Mouse (Mus musculus): ENCODE data around the gene Tmem168.

Tmem168 gene

GRCm38 (mm10) chr6:13607621-13608493 lies at the start of gene Tmem168:
TSS of gene Tmem168 (minus strand) at chr6:13608100.
- peak; percentile 84 for DNase-seq (ENCODE audit: low read depth, low spot score)

GRCm38 (mm10) chr6:13654081-13654480 lies 46.2 kb upstream of the Tmem168 start:
- no peak for DNase-seq (ENCODE audit: low read depth, low spot score)

GRCm38 (mm10) chr6:13652284-13652683 lies 44.4 kb upstream of the Tmem168 start:
- DNase-seq (ENCODE audit: low read depth, low spot score): no peak

GRCm38 (mm10) chr6:13650854-13651253 lies 43.0 kb upstream of the Tmem168 start:
- DNase-seq (ENCODE audit: low read depth, low spot score): no peak

- no peak for DNase-seq (ENCODE audit: low read depth, low spot score)
Measured at GRCm38 (mm10) chr6:13648305-13648704, 40.4 kb upstream of the Tmem168 start.

- peak; percentile 11 for DNase-seq (ENCODE audit: low read depth, low spot score)
Measured at GRCm38 (mm10) chr6:13636582-13636989, 28.7 kb upstream of the Tmem168 start.

- no peak for DNase-seq (ENCODE audit: low read depth, low spot score)
Measured at GRCm38 (mm10) chr6:13632571-13632970, 24.7 kb upstream of the Tmem168 start.

- DNase-seq (ENCODE audit: low read depth, low spot score): no peak
Measured at GRCm38 (mm10) chr6:13630607-13631006, 22.7 kb upstream of the Tmem168 start.

GRCm38 (mm10) chr6:13619618-13620017 lies 11.7 kb upstream of the Tmem168 start:
- DNase-seq (ENCODE audit: low read depth, low spot score): no peak

GRCm38 (mm10) chr6:13617110-13617509 lies 9.2 kb upstream of the Tmem168 start:
- no peak for DNase-seq (ENCODE audit: low read depth, low spot score)

GRCm38 (mm10) chr6:13614568-13614967 lies 6.7 kb upstream of the Tmem168 start:
- DNase-seq (ENCODE audit: low read depth, low spot score): no peak

- DNase-seq (ENCODE audit: low read depth, low spot score): no peak
Measured at GRCm38 (mm10) chr6:13613671-13614070, 5.8 kb upstream of the Tmem168 start.

- peak; percentile 16 for DNase-seq (ENCODE audit: low read depth, low spot score)
Measured at GRCm38 (mm10) chr6:13610869-13611268, 3.0 kb upstream of the Tmem168 start.

GRCm38 (mm10) chr6:13609353-13610140 lies 1.6 kb upstream of the Tmem168 start:
- no peak for DNase-seq (ENCODE audit: low read depth, low spot score)

- no peak for DNase-seq (ENCODE audit: low read depth, low spot score)
Measured at GRCm38 (mm10) chr6:13606921-13607620, 829 bp downstream of the Tmem168 start.

GRCm38 (mm10) chr6:13606394-13606793 lies 1.5 kb downstream of the Tmem168 start:
- no peak for DNase-seq (ENCODE audit: low read depth, low spot score)

- DNase-seq (ENCODE audit: low read depth, low spot score): no peak
Measured at GRCm38 (mm10) chr6:13603134-13603533, 4.8 kb downstream of the Tmem168 start.

GRCm38 (mm10) chr6:13601587-13601986 lies 6.3 kb downstream of the Tmem168 start:
- DNase-seq (ENCODE audit: low read depth, low spot score): no peak

- no peak for DNase-seq (ENCODE audit: low read depth, low spot score)
Measured at GRCm38 (mm10) chr6:13598239-13598923, 9.5 kb downstream of the Tmem168 start.

- no peak for DNase-seq (ENCODE audit: low read depth, low spot score)
Measured at GRCm38 (mm10) chr6:13592729-13593345, 15.1 kb downstream of the Tmem168 start.

- no peak for DNase-seq (ENCODE audit: low read depth, low spot score)
Measured at GRCm38 (mm10) chr6:13586560-13586959, 21.3 kb downstream of the Tmem168 start.

All from ES-CJ7 (cell line).